Mouse (Mus musculus): Measurements from ENCODE around the gene Zdhhc14. TPM values are rescaled to one million over a fixed set of nuclear protein-coding genes. Genes with fewer than 3 reads are reported as not detected.

Gene Zdhhc14
- polyA plus RNA-seq, 2 experiments: 2.6 to 5.8 TPM

DNA sequence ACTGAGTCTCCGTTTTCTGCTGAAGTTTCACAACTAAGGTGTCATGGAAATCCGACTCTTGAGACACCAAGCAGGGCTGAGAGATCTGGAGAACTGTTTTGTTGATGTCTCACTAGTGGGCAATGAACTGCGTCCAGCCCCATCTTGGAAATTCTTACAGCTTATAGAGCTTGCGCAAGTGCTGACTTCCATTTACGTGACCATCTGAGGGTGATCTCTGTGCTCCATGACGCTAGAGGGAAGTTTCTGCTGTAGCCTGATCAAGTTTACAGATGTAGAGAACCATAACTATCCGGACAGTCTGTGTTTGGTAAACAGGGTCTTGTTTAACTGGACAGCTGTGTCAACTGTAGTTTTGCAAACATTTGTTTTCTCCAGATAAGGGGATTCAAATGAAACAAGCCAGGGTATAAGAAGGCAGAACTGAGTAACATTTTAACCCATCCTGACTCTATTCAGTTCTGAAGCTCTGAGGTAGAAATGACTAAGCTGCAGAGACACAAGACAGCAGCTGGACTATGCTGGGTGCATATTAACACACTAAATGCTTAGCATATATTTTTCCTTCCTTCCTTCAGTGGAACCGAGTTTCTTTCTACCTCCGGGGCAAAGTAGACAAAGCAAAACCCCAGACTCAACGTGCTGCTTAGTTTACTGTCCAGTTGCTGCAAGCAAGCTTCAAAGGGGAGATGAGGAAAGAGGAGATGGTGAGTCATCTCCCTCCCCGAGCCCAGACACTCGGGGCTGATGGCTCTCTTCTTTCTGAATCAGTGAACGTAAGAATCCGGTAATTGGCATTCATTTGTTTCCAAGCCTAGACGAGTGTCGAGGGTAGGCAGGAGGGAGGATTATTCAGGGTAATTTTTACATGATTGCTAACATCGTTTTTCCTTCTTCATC lies 77.0 kb downstream of the Zdhhc14 start:
- peak overlapping the region; percentile 13; the same call in 1 of the 2 replicates for H3K4me2 ChIP-seq (ENCODE audit: low read depth)
- no peak overlapping the region for H3K4me3 ChIP-seq (ENCODE audit: insufficient read depth in 1 of 2, low read depth in 2 of 2, low read length in 2 of 2)
- no peaks in the 10 kb centered on the region for H3K9me3 ChIP-seq (ENCODE audit: control insufficient read depth, low read length)
- 63% methylated on average over 17 of the region's 17 CpGs for WGBS (ENCODE audit: insufficient replicate concordance)
- no peaks in the 10 kb centered on the region for H3K27me3 ChIP-seq (ENCODE audit: control insufficient read depth, insufficient read depth, low read length)
- H3K4me1 ChIP-seq (replicated peaks; ENCODE audit: control insufficient read depth in 2 of 2, insufficient read depth in 2 of 2, low read length in 1 of 2): peaks cover 0 to 11% of the 10 kb centered on the region in 2 experiments; a peak in 2 of 4 replicates
- no peak overlapping the region for H3K27ac ChIP-seq
- H3K36me3 ChIP-seq (replicated peaks; ENCODE audit: control insufficient read depth, insufficient read depth, low read depth): no peaks in the 10 kb centered on the region
- DNase-seq (ENCODE audit: low read depth in 3 of 3, low spot score in 3 of 3): no peak
- TF ChIP-seq CTCF (IDR thresholded peaks at IDR 0.05; ENCODE audit: low read depth) (no peak), EP300 (IDR thresholded peaks at IDR 0.05; ENCODE audit: low read depth) (no peak)
- peak; percentile 24; the same call in 1 of the 2 replicates for ATAC-seq (ENCODE audit: insufficient read depth)
- no peak overlapping the region for H3K9ac ChIP-seq (replicated peaks)

DNA sequence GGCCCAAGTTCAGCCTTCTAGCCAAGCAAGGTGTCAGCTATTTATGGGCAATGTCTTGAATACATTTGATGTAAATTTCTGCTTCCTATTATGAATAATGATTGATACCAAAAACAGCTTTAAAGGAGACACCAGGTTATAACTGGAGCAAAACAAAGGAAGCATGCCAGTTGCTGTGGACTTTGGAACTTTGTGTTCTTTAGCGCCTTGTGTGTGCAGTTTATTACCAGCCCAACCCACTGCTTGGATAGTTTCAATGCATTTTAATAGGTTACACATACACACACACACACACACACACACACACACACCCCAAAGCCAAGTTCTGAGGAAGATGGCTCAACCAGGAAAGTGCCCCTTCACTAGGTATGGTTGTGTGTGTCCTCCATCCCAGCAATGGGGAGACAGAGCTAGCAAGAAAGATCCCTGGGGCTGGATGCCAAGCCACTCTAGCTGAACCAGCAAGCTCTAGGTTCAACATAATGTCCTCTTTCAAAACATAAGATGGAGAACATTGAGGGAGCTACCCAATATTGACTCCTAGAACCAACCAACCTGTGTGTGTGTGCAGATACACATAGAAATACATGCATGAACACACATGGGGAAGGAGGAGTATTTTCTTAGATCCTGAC lies 79.9 kb downstream of the Zdhhc14 start:
- no peaks in the 10 kb centered on the region for H3K36me3 ChIP-seq (replicated peaks; ENCODE audit: control insufficient read depth, insufficient read depth, low read depth)
- no peaks in the 10 kb centered on the region for H3K9me3 ChIP-seq (ENCODE audit: control insufficient read depth, low read length)
- peaks cover 0 to 12% of the 10 kb centered on the region in 2 experiments; a peak in 2 of 4 replicates for H3K4me1 ChIP-seq (replicated peaks; ENCODE audit: control insufficient read depth in 2 of 2, insufficient read depth in 2 of 2, low read length in 1 of 2)
- no peak overlapping the region for H3K27ac ChIP-seq
- ATAC-seq (ENCODE audit: insufficient read depth) (no peak), DNase-seq (ENCODE audit: low read depth in 3 of 3, low spot score in 3 of 3) (no peak)
- no peak overlapping the region for H3K9ac ChIP-seq (replicated peaks)
- TF ChIP-seq CTCF (IDR thresholded peaks at IDR 0.05; ENCODE audit: low read depth): no peak
- no peak for TF ChIP-seq EP300 (IDR thresholded peaks at IDR 0.05; ENCODE audit: low read depth)
- WGBS (ENCODE audit: insufficient replicate concordance): 72% methylated on average over 1 of the region's 1 CpGs
- no peaks in the 10 kb centered on the region for H3K27me3 ChIP-seq (ENCODE audit: control insufficient read depth, insufficient read depth, low read length)
- no peak overlapping the region for H3K4me3 ChIP-seq (ENCODE audit: insufficient read depth in 1 of 2, low read depth in 2 of 2, low read length in 2 of 2)
- no peak overlapping the region for H3K4me2 ChIP-seq (ENCODE audit: low read depth)

DNA sequence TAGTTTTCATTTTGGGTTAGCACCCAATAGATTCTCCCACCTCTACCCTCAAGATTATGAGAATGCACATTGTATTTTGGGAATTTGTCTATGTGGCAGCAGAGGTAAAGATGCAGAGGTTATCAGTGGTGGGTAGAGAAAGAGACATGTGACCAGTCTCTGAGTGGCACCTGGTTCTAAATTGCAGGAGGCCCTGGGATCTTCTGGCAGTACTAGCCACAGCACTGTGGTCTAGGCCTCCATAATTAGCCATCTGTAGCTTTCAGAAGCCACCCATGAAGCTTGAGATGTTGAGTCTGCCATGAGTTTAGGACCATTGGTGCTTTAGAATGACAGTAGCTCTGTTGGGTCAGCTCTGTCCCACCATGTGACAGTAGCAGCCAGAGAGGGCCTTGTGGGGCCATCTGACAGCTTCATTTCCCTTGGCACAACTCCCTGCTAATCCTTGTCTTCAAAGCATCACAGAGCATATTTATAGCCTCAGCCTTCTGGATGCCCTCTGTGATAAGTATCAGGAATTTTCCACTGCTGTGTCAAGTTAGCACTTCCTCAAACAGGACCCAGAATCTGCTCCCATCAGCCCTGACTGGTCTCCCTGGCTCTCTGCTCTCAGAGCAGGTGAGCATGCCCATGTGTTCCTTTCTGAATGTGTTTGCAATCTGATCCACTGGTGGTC lies 80.5 kb downstream of the Zdhhc14 start:
- Histone ChIP-seq H3K9me3 (ENCODE audit: control insufficient read depth, low read length) (no peaks in the 10 kb centered on the region), H3K27ac (no peak overlapping the region), H3K36me3 (replicated peaks; ENCODE audit: control insufficient read depth, insufficient read depth, low read depth) (no peaks in the 10 kb centered on the region), H3K4me1 (replicated peaks; ENCODE audit: control insufficient read depth in 2 of 2, insufficient read depth in 2 of 2, low read length in 1 of 2) (peaks cover 0 to 12% of the 10 kb centered on the region in 2 experiments; a peak in 2 of 4 replicates), H3K27me3 (ENCODE audit: control insufficient read depth, insufficient read depth, low read length) (no peaks in the 10 kb centered on the region), H3K9ac (replicated peaks) (no peak overlapping the region), H3K4me2 (ENCODE audit: low read depth) (no peak overlapping the region), H3K4me3 (ENCODE audit: insufficient read depth in 1 of 2, low read depth in 2 of 2, low read length in 2 of 2) (no peak overlapping the region)
- TF ChIP-seq CTCF (IDR thresholded peaks at IDR 0.05; ENCODE audit: low read depth): no peak
- no peak for TF ChIP-seq EP300 (IDR thresholded peaks at IDR 0.05; ENCODE audit: low read depth)
- DNase-seq (ENCODE audit: low read depth in 3 of 3, low spot score in 3 of 3) (no peak), ATAC-seq (ENCODE audit: insufficient read depth) (no peak)

DNA sequence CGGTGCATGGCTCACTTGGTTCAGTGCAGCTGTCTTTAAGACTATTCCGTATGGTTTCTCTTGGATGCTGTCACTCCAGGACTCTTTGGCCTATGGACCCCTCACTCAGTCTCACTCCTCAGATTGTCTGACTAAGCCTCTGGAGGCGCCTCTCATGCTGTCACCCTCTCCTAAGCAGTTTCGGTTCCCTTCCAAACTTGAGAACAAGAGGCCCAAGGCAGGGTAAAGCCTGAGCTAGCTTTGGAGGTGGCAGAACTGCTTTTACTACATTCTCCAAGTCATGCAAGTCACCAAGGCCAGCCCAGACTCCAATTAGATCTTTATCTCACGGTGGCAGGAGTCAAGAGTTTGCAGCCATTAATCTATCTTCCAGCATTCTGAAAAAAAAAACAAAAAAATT lies 82.3 kb downstream of the Zdhhc14 start:
- TF ChIP-seq EP300 (IDR thresholded peaks at IDR 0.05; ENCODE audit: low read depth) (no peak), CTCF (IDR thresholded peaks at IDR 0.05; ENCODE audit: low read depth) (no peak)
- no peak for DNase-seq (ENCODE audit: low read depth in 3 of 3, low spot score in 3 of 3)
- H3K27me3 ChIP-seq (ENCODE audit: control insufficient read depth, insufficient read depth, low read length): no peaks in the 10 kb centered on the region
- no peaks in the 10 kb centered on the region for H3K9me3 ChIP-seq (ENCODE audit: control insufficient read depth, low read length)
- H3K36me3 ChIP-seq (replicated peaks; ENCODE audit: control insufficient read depth, insufficient read depth, low read depth): no peaks in the 10 kb centered on the region
- no peak overlapping the region for H3K9ac ChIP-seq (replicated peaks)
- H3K4me1 ChIP-seq (replicated peaks; ENCODE audit: control insufficient read depth in 2 of 2, insufficient read depth in 2 of 2, low read length in 1 of 2): peaks cover 0 to 7% of the 10 kb centered on the region in 2 experiments; a peak in 2 of 4 replicates
- no peak overlapping the region for H3K27ac ChIP-seq
- 80% methylated on average over 5 of the region's 5 CpGs for WGBS (ENCODE audit: insufficient replicate concordance)
- H3K4me3 ChIP-seq (ENCODE audit: insufficient read depth in 1 of 2, low read depth in 2 of 2, low read length in 2 of 2): no peak overlapping the region
- ATAC-seq (ENCODE audit: insufficient read depth): no peak
- H3K4me2 ChIP-seq (ENCODE audit: low read depth): no peak overlapping the region

DNA sequence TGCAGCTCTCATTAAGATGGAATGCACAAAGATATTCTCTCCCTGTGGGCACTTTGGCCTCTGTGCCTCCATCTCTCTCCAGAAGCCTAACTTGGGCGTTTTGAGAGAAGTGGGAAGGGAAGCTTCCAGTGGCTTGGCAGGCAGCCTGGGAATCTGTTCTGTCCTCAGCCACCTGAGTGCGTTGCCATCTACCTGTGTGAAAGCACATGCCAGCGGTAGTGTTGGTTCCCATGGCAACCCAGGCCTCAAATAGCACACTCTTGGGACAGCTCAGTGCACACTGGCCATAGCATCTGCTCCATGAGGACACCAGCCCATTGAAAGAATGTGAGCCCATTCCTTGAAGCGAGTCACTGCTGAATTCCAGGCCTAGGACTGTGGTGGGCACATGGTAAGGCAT lies 83.2 kb downstream of the Zdhhc14 start:
- no peak for ATAC-seq (ENCODE audit: insufficient read depth)
- H3K9me3 ChIP-seq (ENCODE audit: control insufficient read depth, low read length): no peaks in the 10 kb centered on the region
- DNase-seq (ENCODE audit: low read depth in 3 of 3, low spot score in 3 of 3): no peak
- H3K4me3 ChIP-seq (ENCODE audit: insufficient read depth in 1 of 2, low read depth in 2 of 2, low read length in 2 of 2): no peak overlapping the region
- H3K4me2 ChIP-seq (ENCODE audit: low read depth): no peak overlapping the region
- H3K4me1 ChIP-seq (replicated peaks; ENCODE audit: control insufficient read depth in 2 of 2, insufficient read depth in 2 of 2, low read length in 1 of 2): peaks cover 0 to 4% of the 10 kb centered on the region in 2 experiments; a peak in 2 of 4 replicates
- no peak overlapping the region for H3K9ac ChIP-seq (replicated peaks)
- 80% methylated on average over 4 of the region's 4 CpGs for WGBS (ENCODE audit: insufficient replicate concordance)
- TF ChIP-seq EP300 (IDR thresholded peaks at IDR 0.05; ENCODE audit: low read depth): no peak
- H3K27ac ChIP-seq: no peak overlapping the region
- no peaks in the 10 kb centered on the region for H3K27me3 ChIP-seq (ENCODE audit: control insufficient read depth, insufficient read depth, low read length)
- no peaks in the 10 kb centered on the region for H3K36me3 ChIP-seq (replicated peaks; ENCODE audit: control insufficient read depth, insufficient read depth, low read depth)
